Mouse (Mus musculus) urinary bladder, adult 18-20 months (tissue): ENCODE measurements around the gene Gxylt2.

ENCODE experiments used
- DNase-seq, 2 experiments: peaks; one replicate each; pipeline ENCODE4 v3.0.0; 2022; ENCODE audit warnings: low spot score in 2 of 2, mixed read lengths in 2 of 2

Gene Gxylt2

GRCm38 (mm10) chr6:100715296-100715828, 10.8 kb downstream of the Gxylt2 start:
- DNase-seq: no peak

DNA sequence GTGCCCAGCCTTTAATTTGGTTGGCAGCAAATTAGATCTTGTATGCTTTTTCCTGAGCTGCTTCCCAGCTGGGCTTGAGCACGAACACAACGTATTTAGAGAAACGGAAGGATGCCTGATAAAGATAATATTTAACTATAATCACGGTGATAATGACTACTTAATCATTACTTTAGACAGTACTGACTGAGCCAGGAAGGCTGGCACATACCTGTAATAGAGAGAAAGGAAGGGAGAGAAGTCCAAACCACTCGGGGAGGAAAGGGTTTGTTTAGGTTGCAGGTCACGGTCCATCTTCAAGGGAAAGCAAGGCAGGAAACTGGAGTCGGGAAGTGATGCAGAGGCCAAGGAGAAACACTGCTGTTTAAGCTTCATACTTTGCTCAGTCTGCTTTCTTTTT, 11.6 kb downstream of the Gxylt2 start:
- no peak for DNase-seq

DNA sequence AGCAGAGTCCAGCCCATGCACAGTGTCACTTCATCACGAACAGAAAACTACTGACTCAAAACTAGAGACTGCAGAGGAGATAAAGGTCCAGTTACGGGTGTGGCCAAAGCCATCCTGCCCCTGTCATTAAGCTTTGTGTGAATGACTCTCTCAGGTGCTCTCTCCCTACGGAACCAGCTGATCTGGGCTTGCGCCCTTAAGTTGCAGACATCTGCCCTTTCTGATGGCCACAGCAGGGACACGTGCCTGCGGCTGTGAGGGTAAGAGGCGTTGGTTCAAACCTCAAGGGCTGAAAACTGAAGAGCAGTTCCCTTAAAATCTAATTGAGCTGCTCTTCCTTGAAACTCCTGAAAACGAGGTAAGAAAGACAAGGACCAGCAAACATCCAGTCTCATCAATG, 12.3 kb downstream of the Gxylt2 start:
- no peak for DNase-seq

DNA sequence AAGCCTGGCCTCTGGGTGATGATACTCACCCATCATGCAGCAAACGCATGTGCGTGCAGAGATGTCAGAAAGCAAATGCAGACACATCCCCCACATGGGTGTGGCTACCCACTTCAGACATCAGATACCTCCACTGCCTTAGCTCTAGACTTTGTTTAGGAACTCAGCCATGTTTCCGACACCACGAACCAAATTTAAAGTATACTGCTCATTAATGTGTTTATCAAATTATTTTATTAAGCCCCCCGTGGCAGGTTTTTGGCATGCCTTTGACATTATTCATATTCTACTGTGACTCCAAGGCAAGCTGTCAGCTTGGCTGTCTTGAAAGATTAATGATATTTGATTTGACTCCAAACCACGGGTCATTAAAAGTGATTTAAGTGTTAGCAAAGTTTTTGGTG, 15.6 kb downstream of the Gxylt2 start:
- DNase-seq: no peak

GRCm38 (mm10) chr6:100720882-100721721, 16.6 kb downstream of the Gxylt2 start:
- DNase-seq: no peak

- DNase-seq: peak in 1 of 2 experiments; percentile 77
Measured at GRCm38 (mm10) chr6:100731996-100732375, 27.5 kb downstream of the Gxylt2 start.

DNA sequence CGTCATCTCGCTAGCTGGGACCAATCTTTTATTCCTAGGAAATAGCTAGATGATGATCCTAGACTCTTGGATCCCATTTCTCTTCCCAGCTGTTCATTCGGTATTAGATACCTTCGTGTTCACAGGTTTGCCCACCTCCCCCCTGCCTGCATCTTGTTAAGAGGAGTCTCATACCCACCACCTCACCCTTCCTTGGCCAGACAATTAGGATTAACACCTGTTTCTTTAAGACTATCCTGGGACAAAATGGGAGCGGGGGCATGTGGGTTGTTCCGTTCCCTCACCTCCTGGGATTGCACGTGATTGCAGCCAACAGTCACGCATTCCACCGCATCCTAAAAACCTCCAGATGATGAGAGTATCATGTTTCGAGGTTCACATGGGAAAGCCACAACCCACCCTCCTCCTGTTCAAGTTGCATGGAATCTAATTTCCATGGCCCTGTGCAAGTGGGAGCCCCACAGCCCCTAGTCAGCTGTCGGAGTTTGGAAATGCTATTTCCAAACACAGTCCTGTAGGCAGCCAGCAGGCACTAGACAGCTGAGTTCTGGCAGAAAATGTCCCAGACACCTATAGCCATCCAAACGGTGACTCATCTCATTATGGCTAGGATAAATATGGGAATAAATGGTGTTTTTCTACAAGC, 28.0 kb downstream of the Gxylt2 start:
- DNase-seq: peak in 1 of 2 experiments; percentile 27

- no peak for DNase-seq
Measured at GRCm38 (mm10) chr6:100733218-100733617, 28.7 kb downstream of the Gxylt2 start.

DNA sequence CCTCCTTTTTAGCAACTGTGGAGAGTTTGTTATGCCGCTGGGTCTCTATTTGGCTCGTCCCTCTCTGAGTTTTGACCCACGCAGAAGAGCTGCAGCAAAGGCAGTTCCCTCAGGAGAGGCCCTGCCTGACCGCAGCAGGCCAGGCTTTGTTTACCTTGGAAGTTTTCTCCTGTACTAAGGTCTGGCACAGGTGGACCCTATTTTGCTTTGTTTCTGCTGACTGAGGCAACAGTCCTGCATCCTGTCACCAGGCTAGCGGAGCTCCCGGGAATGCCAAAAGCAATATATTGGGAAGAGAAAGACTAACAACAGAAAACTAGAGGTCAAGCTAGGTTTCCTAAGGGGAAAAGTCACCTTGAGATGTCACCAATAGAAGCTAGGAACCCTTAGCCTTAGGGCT, 29.8 kb downstream of the Gxylt2 start:
- DNase-seq: no peak

DNA sequence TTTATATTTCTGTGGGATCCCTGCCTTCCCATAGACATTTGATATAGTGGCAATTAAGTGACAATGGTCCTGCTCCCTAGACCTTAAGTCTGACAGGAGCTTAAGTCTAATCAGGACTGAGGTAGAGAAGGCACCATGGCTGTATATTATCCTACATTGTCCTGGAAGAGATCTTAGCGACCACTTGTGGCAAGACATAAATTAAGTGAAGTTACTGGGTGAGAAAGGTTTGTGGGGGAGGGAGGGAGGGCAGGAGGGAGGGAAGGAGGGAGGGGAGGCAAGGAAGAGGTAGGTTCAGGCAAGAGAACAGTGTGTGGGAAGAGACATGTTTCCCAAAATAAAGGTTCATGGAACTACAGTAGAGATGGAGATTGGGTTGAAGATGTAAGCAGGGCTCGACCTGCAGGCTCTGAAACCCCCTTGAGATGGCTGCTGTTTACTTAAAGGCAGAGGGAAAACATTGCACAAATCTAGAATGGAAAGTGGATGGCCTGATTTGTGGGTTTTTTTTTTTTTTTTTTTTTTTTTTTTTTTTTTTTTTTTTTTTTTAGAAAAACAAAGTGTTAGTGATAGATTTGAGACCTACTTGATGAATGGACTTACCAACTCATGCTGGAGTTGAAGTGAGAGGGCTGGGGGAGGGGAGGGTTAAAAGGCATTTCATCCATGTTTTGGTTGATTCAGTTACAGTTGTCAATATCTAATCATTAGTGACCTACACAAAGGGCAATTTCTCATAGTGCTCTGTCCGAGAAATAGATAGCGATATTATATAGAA, 54.1 kb downstream of the Gxylt2 start:
- DNase-seq: no peak

GRCm38 (mm10) chr6:100767756-100768155, 63.2 kb downstream of the Gxylt2 start:
- DNase-seq: no peak

GRCm38 (mm10) chr6:100775923-100776505, 71.5 kb downstream of the Gxylt2 start:
- DNase-seq: no peak

DNA sequence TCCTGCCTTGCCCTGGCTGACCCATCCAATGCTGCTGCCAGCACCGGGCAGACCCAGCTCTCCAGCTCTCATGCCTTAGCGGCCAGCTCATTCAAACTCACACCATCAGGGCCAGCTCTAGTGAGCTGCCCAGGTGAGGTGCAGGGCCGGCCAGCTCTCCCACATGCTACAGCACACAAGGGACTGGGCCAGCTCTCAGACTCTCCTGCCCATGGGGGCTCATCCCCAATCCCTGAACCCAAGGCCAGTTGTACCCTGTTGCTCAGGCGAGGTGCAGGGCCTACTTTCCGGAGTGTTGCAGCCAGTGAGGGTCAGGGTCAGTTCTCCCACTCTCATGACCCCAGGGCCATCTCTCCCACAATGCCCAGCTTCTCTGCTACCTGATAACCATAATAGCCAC, 74.1 kb downstream of the Gxylt2 start:
- no peak for DNase-seq

DNA sequence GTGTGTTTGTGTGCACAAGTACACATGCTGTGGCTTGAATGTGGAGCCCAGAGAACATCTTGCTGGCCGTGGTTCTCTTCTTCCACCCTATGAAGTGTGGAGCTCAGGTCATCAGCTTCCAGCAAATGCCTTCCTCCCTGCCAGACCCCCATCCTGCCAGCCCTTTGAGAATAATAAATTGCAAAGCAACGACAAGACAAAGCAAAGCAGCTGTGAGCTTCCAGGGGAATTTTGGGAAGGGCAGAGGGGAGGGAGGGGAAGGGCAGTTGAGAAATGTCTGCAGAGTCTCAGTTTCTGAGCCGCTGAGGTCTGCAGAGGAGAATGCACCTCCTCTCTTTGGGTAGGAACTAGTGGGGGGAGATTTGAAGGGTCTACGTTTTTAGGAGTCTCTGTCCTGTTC, 75.9 kb downstream of the Gxylt2 start:
- DNase-seq: no peak

DNA sequence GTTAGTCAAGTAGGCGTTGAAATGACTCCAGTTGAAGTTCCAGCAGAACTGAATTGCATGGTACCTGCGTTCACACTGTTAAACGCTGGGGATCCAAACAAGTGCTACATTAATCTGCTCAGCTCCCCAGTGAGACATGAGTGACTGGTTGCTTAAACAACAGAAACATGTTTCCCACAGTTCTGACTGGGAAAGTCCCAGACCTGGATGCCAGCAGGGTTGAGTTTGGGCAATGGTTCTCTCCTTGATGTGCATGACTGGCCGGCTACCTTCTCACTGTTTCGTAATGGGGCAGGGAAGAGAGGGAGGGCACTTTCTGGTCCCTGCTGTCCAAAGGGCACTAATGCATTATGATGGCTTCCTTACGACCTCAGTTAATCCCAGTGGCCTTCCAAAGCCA, 77.1 kb downstream of the Gxylt2 start:
- no peak for DNase-seq

DNA sequence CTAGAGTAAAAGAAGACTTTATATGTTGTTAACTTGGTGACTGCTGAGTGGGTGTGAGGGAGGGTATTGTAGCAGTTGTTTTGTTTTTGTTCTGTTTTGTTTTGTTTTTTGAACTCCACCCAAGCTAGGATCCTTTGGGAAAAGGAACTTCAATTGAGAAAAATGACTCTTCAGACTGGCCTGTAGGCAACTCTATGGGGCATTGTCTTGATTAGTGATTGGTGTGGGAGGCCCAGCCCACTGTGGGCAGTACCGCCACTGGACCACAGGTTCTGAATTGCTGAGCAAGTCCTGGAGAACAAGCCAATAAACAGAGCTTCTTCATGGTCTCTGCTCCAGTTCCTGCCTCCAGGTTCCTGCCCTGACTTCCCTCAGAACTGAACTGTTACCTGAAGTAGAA, 83.2 kb downstream of the Gxylt2 start:
- DNase-seq: no peak

DNA sequence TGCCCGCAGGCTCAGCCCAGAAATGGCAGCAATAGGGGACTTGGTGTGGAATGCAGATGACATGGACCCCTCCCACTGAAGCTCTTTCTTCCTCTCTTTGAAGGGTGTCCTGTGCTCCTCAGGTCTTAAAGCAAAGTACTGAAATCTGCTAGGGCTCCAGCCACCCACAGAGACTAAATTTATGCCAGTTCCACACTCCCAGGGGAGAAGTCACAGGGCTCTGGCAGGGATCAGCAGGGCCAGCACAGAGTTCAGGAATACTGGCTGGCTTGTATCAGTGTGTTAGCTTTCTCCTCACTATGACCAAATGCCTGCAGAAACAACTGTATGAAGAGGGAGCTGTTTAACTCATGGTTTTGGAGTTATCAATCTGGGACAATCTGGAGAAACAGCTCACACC, 84.6 kb downstream of the Gxylt2 start:
- no peak for DNase-seq

- DNase-seq: no peak
Measured at GRCm38 (mm10) chr6:100792055-100792659, 87.6 kb downstream of the Gxylt2 start.

DNA sequence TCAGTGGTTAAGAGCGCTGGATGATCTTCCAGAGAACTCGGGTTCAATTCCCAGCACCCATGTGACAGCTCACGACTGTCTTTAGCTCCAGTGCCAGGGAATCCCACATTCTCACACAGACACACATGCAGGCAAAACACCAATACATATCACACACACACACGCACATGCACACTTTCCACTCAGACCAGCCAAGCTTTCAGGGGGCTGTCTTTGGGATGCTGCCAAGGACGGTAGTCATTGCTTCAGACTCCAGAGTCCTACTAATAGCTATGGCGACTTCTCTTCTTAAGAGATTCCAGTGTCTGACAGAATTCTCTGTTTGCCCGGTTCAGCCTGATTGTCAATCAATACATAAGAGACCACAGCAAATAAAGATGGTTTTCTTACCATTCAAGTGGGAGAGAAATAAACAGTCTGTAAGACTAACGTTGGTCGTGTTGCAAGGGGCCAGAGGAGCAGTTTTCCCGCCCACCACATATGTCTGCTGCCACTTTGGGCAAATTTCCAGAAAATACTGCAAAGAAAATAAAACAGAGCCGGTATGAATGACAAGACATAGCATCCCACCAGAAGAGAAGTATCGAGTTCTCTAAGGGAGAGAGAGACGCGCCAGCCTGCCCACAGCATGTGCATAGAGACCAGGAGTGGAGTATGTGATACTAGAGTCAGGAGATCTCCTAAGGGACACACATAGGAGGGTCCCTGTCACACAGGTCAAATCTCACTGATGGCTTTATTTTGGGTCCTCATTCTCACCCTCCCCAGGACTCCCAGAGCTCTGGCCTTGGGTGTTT, 88.6 kb downstream of the Gxylt2 start:
- no peak for DNase-seq

DNA sequence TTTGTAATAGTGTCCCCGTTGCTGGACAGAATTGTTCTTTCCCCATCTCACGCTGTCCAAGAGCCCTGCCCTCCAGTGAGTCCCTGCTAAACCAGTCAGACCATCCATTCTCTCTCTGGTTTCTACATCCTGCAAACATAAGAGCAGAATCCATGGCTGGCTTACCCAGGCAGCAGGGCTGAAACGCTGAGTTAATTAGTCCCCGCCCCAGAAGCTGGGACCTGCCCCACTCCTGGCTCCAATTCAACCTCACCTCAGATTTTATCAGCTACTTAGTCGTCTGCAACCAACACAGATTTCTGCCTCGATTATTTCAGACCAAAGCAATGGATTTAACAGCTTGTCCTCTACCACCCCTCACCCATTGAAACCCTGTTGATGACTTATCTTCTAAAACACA, 91.3 kb downstream of the Gxylt2 start:
- peak; percentile 18 to 57 for DNase-seq

DNA sequence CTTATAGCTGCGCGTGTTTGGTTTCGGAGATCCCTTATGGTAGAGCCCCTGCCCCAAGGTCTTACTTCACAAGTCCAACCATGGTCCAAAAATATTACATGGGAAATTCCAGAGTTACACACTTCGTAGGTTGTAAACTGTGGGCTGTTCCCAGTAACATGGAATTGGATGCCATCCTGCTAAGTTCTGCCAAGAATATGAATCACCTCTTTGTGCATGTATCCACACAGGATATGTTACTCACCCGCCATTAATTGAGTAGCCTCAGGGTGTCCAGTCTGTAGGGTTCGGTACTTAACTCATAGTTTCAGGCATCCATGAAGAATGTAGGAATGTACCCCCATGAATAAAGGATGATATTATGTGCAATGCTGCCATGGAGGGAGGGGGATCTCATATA, 94.8 kb downstream of the Gxylt2 start:
- no peak for DNase-seq
